Mouse (Mus musculus) lung, postnatal 0 days (tissue): ENCODE data around the gene Lrrc17.

Source experiments
- CTCF ChIP-seq: IDR thresholded peaks from 2 replicates; pipeline ENCODE4 v1.5.1; 2016; ENCODE audit warnings: antibody characterized with exemption, mild to moderate bottlenecking
- EP300 ChIP-seq: IDR thresholded peaks from 2 replicates; pipeline ENCODE4 v1.6.1; 2016; ENCODE audit warnings: antibody characterized with exemption, mild to moderate bottlenecking, control low read depth

- TF ChIP-seq EP300 (no peak), CTCF (no peak)
Observed at GRCm38 (mm10) chr5:21554732-21555131, 11.4 kb downstream of the Lrrc17 start.
